Mouse (Mus musculus) heart, adult 11 months (tissue): ENCODE measurements around the gene Tmie.

Experiments used
- DNase-seq: peaks from one replicate; pipeline ENCODE4 v3.0.0; 2022

Gene Tmie

GRCm38 (mm10) chr9:110888935-110889334 lies 9.0 kb upstream of the Tmie start:
- peak; percentile 91 for DNase-seq

GRCm38 (mm10) chr9:110887388-110888303 lies 7.7 kb upstream of the Tmie start:
- DNase-seq: peak; percentile 91

- DNase-seq: peak; percentile 98
These were observed 2.0 kb upstream of the Tmie start for GRCm38 (mm10) chr9:110881953-110882352.

- DNase-seq: peak; percentile 96
These were observed 859 bp upstream of the Tmie start for GRCm38 (mm10) chr9:110880772-110881171.

- DNase-seq: peak; percentile 96
These were observed 557 bp downstream of the Tmie start, which contains the start of gene Als2cl for GRCm38 (mm10) chr9:110879191-110879920. TSS of gene Als2cl (plus strand) at chr9:110879870.

GRCm38 (mm10) chr9:110877888-110878287 lies 2.0 kb downstream of the Tmie start:
- DNase-seq: peak; percentile 99

GRCm38 (mm10) chr9:110877353-110877752 lies 2.6 kb downstream of the Tmie start:
- no peak for DNase-seq

GRCm38 (mm10) chr9:110875288-110875695 lies 4.6 kb downstream of the Tmie start:
- DNase-seq: no peak

- DNase-seq: no peak
These were observed 5.2 kb downstream of the Tmie start for GRCm38 (mm10) chr9:110874660-110875191.

- DNase-seq: no peak
These were observed 5.9 kb downstream of the Tmie start for GRCm38 (mm10) chr9:110873681-110874659.

- no peak for DNase-seq
These were observed 8.9 kb downstream of the Tmie start for GRCm38 (mm10) chr9:110871030-110871429.

GRCm38 (mm10) chr9:110858967-110859596 lies 20.8 kb downstream of the Tmie start:
- no peak for DNase-seq

GRCm38 (mm10) chr9:110858523-110858922 lies 21.4 kb downstream of the Tmie start:
- peak; percentile 81 for DNase-seq

GRCm38 (mm10) chr9:110857781-110858472 lies 22.0 kb downstream of the Tmie start, which contains the start of gene Prss50:
TSS of gene Prss50 (plus strand) at chr9:110857967.
- peak; percentile 86 for DNase-seq

- DNase-seq: peak; percentile 92
These were observed 23.0 kb downstream of the Tmie start for GRCm38 (mm10) chr9:110856920-110857319.

- peak; percentile 87 for DNase-seq
These were observed 24.0 kb downstream of the Tmie start for GRCm38 (mm10) chr9:110855903-110856302.

- no peak for DNase-seq
These were observed 30.8 kb downstream of the Tmie start for GRCm38 (mm10) chr9:110849162-110849561.

- no peak for DNase-seq
These were observed 35.7 kb downstream of the Tmie start, which contains the start of gene Prss46 for GRCm38 (mm10) chr9:110844206-110844605. TSS of gene Prss46 (plus strand) at chr9:110844506.

- no peak for DNase-seq
These were observed 38.5 kb downstream of the Tmie start for GRCm38 (mm10) chr9:110841438-110841837.

GRCm38 (mm10) chr9:110840905-110841304 lies 39.0 kb downstream of the Tmie start:
- DNase-seq: peak; percentile 90

GRCm38 (mm10) chr9:110836112-110836511 lies 43.8 kb downstream of the Tmie start:
- peak; percentile 97 for DNase-seq
